Mouse (Mus musculus) spleen, postnatal 10 days (tissue): ENCODE measurements at regions not wholly inside any gene's neighbourhood (a gene's known extent, or its start where the extent isn't known, plus 50 kb on each side); places are given as distances from the start of the nearest gene placed in this dataset.

Source experiments
- DNase-seq, 2 experiments: peaks; one replicate each; pipeline ENCODE4 v3.0.0; 2021 to 2022; ENCODE audit warnings: low spot score in 2 of 2

- DNase-seq, result no peak
These were observed 182.7 kb upstream of the Prr30 start for GRCm38 (mm10) chr14:101382838-101383237.

- no peak for DNase-seq
These were observed 181.8 kb upstream of the Prr30 start for GRCm38 (mm10) chr14:101381943-101382342.

GRCm38 (mm10) chr14:101379663-101380006 lies 179.5 kb upstream of the Prr30 start:
- DNase-seq, result no peak

GRCm38 (mm10) chr14:101378965-101379662 lies 179.0 kb upstream of the Prr30 start:
- peak; percentile 4 to 44 for DNase-seq

GRCm38 (mm10) chr14:101378545-101378944 lies 178.4 kb upstream of the Prr30 start:
- no peak for DNase-seq

GRCm38 (mm10) chr14:101376690-101377089 lies 176.6 kb upstream of the Prr30 start:
- no peak for DNase-seq

GRCm38 (mm10) chr14:101375833-101376232 lies 175.7 kb upstream of the Prr30 start:
- DNase-seq, result no peak

- no peak for DNase-seq
These were observed 173.7 kb upstream of the Prr30 start for GRCm38 (mm10) chr14:101373864-101374263.

- no peak for DNase-seq
These were observed 159.7 kb upstream of the Prr30 start for GRCm38 (mm10) chr14:101359860-101360259.

GRCm38 (mm10) chr14:101353009-101353378 lies 152.9 kb upstream of the Prr30 start:
- DNase-seq, result no peak

GRCm38 (mm10) chr14:101352046-101353008 lies 152.2 kb upstream of the Prr30 start:
- DNase-seq, result no peak

- no peak for DNase-seq
These were observed 140.2 kb upstream of the Prr30 start for GRCm38 (mm10) chr14:101340331-101340730.

GRCm38 (mm10) chr14:101332015-101332414 lies 131.9 kb upstream of the Prr30 start:
- no peak for DNase-seq

GRCm38 (mm10) chr14:101327421-101327820 lies 127.3 kb upstream of the Prr30 start:
- no peak for DNase-seq

GRCm38 (mm10) chr14:101326477-101326941 lies 126.4 kb upstream of the Prr30 start:
- DNase-seq, result no peak

GRCm38 (mm10) chr14:101323361-101323760 lies 123.2 kb upstream of the Prr30 start:
- DNase-seq, result no peak

- DNase-seq, result no peak
These were observed 107.8 kb upstream of the Prr30 start for GRCm38 (mm10) chr14:101307920-101308319.

- no peak for DNase-seq
These were observed 104.4 kb upstream of the Prr30 start for GRCm38 (mm10) chr14:101304487-101305032.

GRCm38 (mm10) chr14:101297841-101298240 lies 97.7 kb upstream of the Prr30 start:
- DNase-seq, result no peak

GRCm38 (mm10) chr14:101294693-101295092 lies 94.6 kb upstream of the Prr30 start:
- DNase-seq, result no peak

GRCm38 (mm10) chr14:101287755-101288154 lies 87.6 kb upstream of the Prr30 start:
- DNase-seq, result no peak

- DNase-seq, result no peak
These were observed 69.1 kb upstream of the Prr30 start for GRCm38 (mm10) chr14:101269048-101269789.
